Mouse (Mus musculus): ENCODE measurements at regions not wholly inside any gene's neighbourhood (a gene's known extent, or its start where the extent isn't known, plus 50 kb on each side); places are given as distances from the start of the nearest gene placed in this dataset.

- TF ChIP-seq CTCF (IDR thresholded peaks at IDR 0.05; ENCODE audit: low read depth) (peak; percentile 67), EP300 (IDR thresholded peaks at IDR 0.05; ENCODE audit: low read depth) (no peak)
Observed at GRCm38 (mm10) chr2:108690091-108690490, 590.4 kb upstream of the Kif18a start.

All from heart, postnatal 0 days (tissue).